Mouse (Mus musculus) brain, embryonic 14.5 days (tissue): ENCODE measurements around the gene Slc38a7.

Source experiments
- CTCF ChIP-seq: fragments of 200-500 bp; IDR thresholded peaks from 2 replicates; pipeline ENCODE4 v1.5.1; 2012; ENCODE audit warnings: inconsistent platforms, mild to moderate bottlenecking, moderate library complexity, borderline replicate concordance; ENCODE audit not compliant: insufficient read depth, insufficient read length; ENCODE audit errors: extremely low read depth
- POLR2A ChIP-seq: fragments of 200-500 bp; IDR thresholded peaks from 2 replicates; pipeline ENCODE4 v1.6.1; 2012; ENCODE audit warnings: mild to moderate bottlenecking, inconsistent platforms, borderline replicate concordance; ENCODE audit not compliant: poor library complexity, insufficient read depth, insufficient read length, severe bottlenecking; ENCODE audit errors: extremely low read depth

DNA sequence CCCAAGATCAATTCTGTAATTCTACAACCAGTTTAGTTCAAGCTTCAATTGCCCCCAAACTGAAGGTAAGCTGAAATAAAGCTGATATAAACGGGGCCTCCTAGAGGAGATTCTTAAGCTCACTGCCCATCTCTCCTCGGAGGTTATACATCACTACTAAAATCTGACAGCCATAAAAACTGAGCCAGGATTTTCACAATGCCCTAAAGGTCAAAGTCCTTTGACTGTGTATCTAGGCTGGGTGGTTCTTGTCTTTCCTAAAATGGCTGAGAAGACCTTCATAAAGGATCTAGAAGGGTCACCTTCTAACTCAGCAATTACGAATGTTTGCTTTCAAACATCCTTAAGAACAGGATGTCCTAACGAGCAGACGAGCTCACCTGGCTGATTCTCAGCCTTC is 44.2 kb downstream of the Slc38a7 start:
- TF ChIP-seq CTCF (no peak), POLR2A (no peak)
